Mouse (Mus musculus) gastrocnemius, postnatal 4 days (tissue): ENCODE data around the gene Arnt2. TPM values are rescaled to one million over a fixed set of nuclear protein-coding genes. Genes with fewer than 3 reads are reported as not detected.
A peak's percentile ranks its signal among the peaks of the same experiment; 100 is the strongest.

Source experiments
- DNase-seq, 2 experiments: peaks; one replicate each; pipeline ENCODE4 v3.0.0; 2021 to 2022; ENCODE audit warnings: low spot score in 2 of 2, mixed read lengths in 2 of 2
- total RNA-seq, 2 experiments: library from RNA; stranded (reverse); gene quantifications; 2 replicates each; pipeline ENCODE4 v1.2.3; 2021

The Arnt2 gene
- total RNA-seq, 2 experiments from 2014 or later = 6.3 to 6.4 TPM

- no peak for DNase-seq
Observed at GRCm38 (mm10) chr7:84401641-84402455, 8.1 kb downstream of the Arnt2 start.

DNA sequence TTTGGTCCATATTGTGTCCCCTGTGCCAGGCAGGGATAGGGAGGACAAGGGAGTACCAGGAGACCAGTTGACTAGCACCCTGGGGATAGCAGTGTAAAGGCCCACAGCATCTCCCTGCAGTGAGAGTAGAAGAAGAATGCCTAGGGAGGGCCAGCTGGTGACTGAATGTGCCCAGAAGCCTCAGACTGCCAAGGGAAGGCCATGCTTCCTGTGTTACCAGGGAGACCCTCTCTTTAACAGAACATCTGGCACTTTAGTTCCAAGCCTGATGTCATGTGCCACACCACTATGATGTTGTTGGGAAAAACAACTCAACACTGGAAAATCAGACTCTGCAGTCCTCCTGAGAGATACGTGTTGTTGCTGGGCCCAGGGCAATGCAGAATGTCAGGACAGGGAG, 12.7 kb downstream of the Arnt2 start:
- DNase-seq = no peak

DNA sequence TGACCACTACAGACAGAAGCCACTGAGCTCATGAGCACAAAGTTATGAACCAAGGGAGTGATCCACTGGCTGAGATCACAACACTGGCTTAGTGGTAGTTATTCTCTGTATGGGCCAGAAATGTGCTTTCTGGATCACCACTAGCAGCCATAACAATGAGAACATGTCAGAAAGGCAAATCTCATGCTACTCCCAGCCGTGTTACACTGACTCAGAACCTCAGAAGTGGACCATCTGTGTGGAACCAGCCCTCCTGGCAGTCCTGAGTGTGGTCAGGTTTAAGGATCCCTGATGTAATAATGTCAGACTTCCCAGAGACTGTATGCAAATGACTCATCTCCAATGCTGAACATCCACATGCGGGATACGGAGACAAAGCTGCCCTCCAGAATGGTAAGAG, 13.4 kb downstream of the Arnt2 start:
- DNase-seq = no peak

DNA sequence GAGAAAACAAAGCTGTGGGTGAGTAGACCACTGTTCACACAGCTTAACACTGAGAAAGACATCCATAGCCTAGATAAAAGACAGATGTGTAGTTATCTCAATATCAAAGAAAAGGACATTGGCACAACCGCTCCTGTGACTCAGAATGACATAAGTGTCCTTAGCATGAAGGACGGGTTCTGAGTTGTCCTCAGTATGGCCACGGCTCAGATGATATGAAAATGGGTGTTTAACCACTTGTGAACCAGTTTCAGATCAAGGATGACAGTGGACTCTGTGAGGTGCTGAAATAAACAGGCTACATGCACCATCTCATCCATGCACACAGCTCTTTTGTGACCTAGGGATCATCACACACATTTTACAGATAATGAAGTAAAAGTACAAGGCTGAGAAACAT, 22.1 kb downstream of the Arnt2 start:
- DNase-seq = no peak

- DNase-seq = no peak
Observed at GRCm38 (mm10) chr7:84386472-84386871, 23.5 kb downstream of the Arnt2 start.

DNA sequence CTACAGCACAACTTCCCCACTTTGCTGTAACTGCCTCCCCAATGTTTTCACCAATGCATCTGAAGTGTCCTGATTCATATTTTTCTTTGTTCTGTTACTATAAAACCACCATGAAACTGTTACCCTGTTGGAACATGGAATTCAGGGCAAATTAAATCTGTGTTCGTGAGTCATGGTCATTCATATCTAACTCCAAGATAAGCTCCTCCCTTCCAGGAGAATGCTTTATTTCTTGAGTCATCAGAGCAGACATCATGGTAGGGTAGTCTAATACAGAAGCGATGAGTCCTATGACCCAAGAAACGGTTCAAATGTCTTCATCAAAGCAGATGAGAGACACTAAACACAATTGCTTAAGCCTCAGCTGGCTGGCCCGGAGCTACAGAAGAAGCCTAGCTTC, 25.2 kb downstream of the Arnt2 start:
- DNase-seq = no peak

- DNase-seq = no peak
Observed at GRCm38 (mm10) chr7:84384086-84384485, 25.9 kb downstream of the Arnt2 start.

- no peak for DNase-seq
Observed at GRCm38 (mm10) chr7:84382346-84382745, 27.6 kb downstream of the Arnt2 start.

DNA sequence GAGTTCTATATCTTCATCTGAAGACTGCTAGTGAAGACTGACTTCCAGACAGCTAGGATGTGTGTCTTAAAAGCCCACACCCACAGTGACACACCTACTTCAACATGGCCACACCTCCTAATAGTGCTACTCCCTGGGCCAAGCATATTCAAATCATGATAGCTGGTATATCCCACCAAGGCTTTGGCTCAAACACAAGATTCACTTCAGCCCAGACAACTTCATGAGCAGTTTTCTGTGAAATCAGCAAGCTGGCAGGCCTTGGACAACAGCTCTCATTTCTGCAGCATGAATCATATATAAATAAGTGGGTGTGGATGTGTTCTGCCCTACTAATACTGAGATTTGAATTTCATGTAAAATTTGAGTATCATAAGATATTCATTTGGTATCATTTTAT, 29.2 kb downstream of the Arnt2 start:
- DNase-seq = no peak

- DNase-seq = no peak
Observed at GRCm38 (mm10) chr7:84377330-84377729, 32.6 kb downstream of the Arnt2 start.

GRCm38 (mm10) chr7:84373691-84374090, 36.3 kb downstream of the Arnt2 start:
- no peak for DNase-seq

- DNase-seq = no peak
Observed at GRCm38 (mm10) chr7:84372871-84373270, 37.1 kb downstream of the Arnt2 start.

GRCm38 (mm10) chr7:84372280-84372679, 37.7 kb downstream of the Arnt2 start:
- no peak for DNase-seq

DNA sequence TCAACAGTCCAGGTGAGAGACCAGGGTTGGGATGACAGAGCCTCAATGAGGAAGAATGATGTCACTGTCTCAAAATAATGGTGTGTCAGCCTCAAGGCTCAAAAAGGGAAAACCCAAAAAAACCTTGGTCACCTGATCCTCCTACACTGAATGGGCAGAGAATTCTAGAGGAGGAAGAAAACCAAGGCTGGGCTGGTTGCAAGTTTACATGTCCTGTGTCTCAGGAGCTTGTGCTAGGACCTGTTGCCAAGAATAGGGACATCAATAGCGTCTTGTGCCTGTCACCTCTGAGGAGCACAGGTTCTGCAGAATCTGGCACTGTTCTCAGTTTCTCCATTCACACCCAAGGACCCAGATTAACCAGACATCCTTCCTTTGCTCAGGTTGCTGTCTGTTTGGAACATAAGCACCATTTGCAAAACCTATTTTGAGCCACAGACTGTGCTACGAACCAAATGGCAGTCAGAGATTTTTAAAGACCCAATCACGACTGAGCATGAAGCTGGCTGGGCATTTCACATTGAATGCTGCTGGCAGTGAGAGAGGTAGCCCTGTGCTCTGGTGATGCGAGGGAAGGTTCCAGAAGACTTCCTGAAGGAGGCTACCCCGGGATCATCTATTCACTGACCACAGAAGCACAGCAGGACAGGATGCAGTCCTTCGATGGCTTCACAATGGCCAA, 38.9 kb downstream of the Arnt2 start:
- no peak for DNase-seq

DNA sequence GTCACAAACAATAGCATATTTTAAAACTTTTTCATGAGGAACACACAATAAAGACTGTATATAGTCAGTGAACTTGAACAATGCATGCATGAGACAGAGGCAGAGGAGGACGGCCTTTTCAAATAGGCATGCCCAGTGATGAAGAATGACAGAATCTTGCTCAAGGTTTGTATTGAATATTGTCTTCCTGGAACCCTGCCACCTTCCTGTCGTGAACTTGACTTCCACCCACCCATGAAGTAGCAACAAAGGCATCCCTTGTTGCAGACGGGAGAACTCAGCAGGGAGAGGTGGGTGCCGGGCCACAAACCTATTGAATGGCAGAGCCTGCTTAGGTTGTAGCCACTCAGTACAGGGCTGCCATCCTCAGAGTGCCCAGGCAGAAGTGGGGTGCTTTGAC, 43.7 kb downstream of the Arnt2 start:
- no peak for DNase-seq

- DNase-seq = no peak
Observed at GRCm38 (mm10) chr7:84362711-84363110, 47.3 kb downstream of the Arnt2 start.

GRCm38 (mm10) chr7:84361086-84361684, 48.8 kb downstream of the Arnt2 start:
- DNase-seq = no peak

DNA sequence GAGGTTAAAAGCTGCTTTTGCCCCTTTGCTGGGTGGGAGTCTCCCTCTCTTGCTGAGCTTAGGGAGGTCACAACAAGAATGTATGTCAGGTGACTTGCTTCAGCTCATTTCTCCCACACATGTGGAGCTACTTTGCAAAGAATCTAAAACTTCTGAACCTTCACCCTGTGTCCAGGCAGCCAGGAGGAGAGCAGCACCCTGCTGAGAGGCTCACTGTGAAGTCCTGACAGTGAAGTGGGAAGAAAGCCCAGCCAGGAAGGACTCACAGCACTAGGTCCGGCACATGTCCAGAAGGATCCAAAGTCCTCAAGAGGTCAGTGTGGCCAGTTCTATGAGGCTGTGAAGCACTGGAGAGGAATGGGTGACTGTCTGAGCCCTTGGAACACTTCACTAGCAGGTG, 51.5 kb downstream of the Arnt2 start:
- no peak for DNase-seq

- DNase-seq = peak in 1 of 2 experiments; percentile 46
Observed at GRCm38 (mm10) chr7:84355619-84356570, 54.1 kb downstream of the Arnt2 start.

DNA sequence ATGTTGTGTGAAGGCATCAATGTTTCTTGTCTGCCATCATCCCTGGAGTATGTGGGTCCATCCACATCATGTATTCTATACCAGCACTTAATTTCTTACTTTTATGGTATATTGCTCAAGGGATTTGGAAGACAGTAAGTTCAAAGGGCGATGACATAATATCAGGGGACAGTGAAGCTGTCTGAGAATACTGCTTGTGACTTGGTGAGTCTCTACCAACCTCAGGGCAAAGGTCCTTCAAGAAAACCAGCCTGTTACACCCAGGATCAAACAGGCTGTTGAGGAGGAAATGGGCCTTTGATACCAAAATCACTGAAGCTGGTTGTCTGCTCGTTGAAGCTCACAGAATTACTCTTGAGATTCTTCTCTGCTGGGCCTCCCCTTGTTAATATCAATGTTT, 55.1 kb downstream of the Arnt2 start:
- DNase-seq = no peak

DNA sequence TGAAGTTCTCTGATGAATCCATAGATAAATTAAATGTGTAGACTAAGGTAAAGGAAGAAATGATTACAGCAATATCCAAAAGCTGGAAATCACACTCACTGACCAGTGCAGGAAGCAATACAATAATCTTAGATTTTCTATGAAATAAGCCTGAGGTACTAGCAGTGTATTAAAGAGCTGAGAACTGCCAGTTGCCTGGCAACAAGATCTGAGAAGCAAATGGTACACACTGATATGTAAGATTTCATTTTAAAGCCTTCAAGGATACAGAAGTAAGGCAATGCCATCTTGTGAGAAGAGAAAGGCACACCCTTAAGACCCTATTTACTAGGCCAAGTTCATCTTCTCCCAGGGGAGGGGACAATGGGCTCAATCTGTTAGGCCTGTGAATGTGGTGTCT, 59.4 kb downstream of the Arnt2 start:
- DNase-seq = no peak
